Mouse (Mus musculus): ENCODE measurements around the gene Enpp3.

DNA sequence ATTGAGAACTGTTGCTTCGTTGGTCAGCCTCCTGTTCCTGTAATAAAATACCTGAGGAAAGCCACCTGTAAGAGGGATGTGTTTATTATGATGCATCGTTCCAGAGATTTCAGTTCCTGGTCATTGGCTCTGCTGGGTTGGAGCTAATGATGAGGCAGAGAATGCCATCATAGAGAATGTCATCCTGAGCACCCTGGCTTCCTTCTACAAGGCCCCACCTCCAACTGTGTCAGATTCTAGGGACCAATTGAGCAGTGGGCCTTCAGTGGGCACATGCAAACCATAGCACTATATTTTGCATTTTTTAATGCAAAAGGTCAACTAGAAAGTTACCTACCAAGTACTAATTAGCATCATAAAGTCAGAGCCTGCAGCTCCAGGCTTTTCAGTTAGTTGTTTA, 20.5 kb upstream of the Enpp3 start:
- TF ChIP-seq CTCF (IDR thresholded peaks at IDR 0.05; ENCODE audit: extremely low read depth, insufficient read depth, low read length): no peak
- TF ChIP-seq POLR2A (IDR thresholded peaks at IDR 0.05; ENCODE audit: extremely low read depth, insufficient read depth, low read length): no peak

All from cortical plate, adult 2 months (tissue).